Mouse (Mus musculus) c-Kit-positive CD71-positive TER-119-negative erythroid progenitor cells, embryonic 14.5 days (primary cell): Measurements from ENCODE around the gene Itga11.
A peak's percentile ranks its signal among the peaks of the same experiment; 100 is the strongest.

Source experiments
- DNase-seq: peaks from one replicate; pipeline ENCODE4 v3.0.0-alpha.2; 2013; ENCODE audit warnings: low read depth

Itga11 gene

DNA sequence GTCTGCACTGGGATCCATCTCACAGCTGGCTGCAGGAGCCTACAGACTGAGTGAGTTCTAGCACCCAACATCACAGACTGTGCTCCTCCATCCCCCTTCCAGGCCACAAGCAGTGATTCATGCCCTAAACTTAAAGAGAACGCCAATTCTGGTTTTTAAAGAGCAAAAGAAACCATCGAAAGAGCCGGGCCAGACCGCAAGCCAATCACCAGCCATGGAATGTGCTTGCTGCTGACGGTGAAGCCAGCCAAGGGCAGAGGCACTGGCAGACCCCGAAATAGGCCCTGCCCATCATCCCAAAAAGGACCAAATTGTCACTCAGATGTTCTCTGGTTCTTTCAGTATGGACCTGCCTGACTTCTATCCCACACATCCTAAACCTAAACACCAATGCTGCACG lies 6.7 kb downstream of the Itga11 start:
- no peak for DNase-seq

DNA sequence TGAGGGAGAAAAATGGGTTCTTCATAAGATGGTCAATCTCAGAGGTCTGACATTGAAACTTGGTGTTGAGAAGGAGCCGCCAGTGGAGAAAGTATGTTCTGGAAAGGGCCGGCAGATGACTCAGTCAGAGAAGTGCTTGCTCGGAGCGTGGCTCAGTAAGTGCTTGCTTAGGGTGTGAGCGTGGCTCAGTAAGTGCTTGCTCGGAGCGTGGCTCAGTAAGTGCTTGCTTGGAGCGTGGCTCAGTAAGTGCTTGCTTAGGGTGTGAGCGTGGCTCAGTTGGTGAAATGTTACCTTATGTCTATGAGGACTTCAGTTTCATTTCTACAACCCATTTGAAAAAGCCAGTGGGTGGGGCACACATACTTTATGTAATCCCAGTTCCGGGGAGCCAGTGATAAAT lies 12.1 kb downstream of the Itga11 start:
- DNase-seq = no peak

DNA sequence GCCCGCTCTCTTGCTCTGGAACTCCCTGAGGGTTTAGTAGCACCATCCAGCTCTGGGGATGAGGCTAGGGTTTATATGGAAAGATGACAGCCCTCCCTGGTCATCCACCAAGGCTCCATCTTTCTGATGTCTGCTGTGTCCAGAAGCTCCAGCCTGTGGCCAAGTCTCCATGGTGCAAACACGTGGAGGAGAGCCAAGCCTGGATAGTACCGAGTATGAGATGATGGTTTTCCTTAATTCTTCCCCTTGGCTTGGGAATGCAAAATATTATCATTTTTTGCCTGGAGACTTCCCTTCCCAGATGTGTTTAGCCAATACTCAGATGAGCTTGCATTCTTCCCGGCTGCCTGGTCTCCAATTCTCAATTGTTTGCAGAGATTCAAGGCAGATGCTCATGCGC lies 16.4 kb downstream of the Itga11 start:
- DNase-seq = no peak

DNA sequence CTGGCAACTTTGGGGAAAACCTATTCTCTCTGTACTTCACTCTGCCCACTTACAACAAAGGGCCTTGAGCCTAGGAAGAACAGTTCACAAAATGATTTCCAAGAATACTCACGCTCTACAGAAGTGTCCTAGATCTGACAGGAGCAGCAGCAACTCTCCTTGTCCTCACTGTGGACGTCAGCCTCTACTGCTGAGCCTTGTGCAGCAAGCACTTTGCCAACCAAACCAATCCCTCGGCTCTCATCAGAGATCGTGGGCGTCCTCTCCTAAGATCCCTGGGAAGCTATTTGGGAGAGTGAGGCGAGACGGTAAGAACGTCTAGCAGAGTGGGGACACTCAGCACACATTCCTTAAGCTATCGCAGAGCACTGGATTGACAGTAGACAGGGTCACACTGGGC lies 17.6 kb downstream of the Itga11 start:
- no peak for DNase-seq

DNA sequence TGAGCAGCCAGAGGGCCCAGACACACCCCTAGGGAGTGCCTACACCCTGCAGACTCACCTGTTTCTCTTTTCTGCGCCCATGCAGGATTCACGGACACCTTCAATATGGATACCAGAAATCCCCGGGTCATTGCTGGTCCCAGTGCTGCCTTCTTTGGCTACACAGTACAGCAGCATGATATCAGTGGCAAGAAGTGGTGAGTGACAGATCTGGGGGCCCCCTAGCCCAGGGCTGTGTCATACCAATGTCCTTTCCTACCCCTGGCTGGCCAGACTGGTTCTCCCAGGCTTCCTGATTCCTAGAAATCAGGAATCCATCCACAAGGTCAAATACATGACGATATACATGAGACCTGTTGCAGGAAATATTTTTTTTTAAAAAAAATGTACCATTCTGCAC lies 19.2 kb downstream of the Itga11 start:
- no peak for DNase-seq

DNA sequence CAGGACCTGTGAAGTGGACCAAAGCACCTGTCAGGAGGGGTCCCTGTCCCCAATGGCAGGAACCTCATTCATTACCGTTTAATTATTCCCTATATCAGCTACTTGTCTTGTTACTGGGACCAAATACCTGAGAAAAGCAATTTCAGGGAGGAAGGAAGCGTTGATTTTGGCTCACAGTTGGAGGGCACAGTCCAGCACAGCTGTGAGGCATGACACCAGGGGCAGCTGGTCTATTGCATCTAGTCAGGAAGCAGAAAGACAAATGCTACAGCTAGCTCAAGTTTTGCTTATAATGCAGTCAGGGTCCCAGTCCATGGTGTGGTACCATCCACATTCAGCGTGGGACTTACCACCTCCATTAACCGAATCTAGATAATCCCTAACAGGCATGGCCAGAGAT lies 29.6 kb downstream of the Itga11 start:
- no peak for DNase-seq

DNA sequence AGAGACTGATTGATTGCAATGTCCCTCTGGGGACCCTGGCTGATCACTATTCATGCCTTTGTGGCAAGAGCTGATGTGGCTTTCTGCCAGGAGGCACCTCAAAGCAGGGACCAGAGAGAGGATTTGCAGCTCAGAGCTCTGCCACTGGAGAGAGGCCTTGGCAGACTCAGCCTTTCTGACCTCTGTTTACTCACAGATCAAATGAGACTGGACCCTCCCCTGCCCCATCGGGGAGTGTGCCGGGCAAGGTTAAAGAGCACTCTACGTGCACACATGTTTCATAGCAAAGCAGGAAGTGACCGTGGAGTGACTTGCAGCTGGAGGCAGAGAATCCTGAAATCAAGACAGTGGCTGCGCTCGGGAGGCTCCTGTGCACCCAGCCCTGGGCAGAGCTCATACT lies 30.2 kb downstream of the Itga11 start:
- no peak for DNase-seq

DNA sequence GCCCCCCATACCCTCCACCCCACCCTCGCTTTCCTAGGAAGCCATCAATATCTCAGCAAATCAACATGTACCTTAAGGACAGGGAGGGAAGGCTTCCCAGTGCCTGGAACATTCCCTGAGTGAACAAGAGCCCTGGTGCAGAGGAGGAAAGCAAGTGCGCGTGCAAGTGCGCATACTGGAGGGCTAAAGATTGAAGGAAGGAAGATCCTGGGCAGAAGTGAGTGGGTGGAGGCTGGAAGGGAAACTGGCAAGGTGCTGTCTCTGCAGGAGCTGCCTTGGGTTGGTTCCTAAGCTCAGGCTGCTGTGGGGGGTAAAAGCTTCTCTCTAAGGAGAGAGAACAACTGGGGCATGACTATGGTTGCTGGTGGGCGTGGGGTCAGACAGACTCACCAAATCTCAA lies 32.4 kb downstream of the Itga11 start:
- DNase-seq = no peak

DNA sequence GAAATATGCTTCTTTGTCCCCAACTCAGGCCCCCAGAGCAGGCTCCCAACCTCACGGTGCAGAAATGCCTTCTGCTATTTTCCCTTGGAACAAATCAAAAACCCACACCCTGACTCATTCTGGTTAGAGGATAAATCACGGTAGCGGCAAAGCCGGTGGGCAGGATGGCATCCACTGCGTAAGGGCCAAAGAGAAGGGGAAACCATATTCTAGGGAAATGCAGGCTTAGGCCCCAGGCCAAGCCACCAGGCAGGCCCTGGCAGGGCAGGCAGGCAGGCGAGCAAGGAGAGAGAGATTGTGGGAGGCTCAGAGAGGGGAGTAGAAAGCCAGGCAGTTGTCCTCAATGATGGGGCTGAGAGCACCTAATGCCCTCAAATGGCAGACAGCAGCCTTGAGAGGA lies 34.7 kb downstream of the Itga11 start:
- no peak for DNase-seq

DNA sequence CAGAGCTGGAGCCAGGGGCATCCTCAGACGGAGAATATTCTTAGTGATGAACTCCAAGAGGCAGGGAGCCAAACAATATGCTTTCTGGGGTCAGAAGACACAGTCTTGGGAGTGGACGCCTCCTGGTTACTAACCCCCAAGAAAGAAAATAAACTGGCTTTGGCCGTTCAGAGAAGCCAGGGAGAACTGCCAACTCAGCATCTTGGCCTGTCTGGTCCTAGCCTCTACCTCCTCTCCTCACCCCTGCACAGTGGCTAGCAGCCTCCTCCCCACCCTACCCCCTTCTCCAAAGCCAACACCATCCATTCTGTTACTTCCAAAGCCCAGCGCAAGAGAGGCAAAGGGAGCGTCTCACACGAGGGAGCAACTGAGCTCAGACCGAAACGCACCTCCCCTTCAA lies 35.4 kb downstream of the Itga11 start:
- no peak for DNase-seq

DNA sequence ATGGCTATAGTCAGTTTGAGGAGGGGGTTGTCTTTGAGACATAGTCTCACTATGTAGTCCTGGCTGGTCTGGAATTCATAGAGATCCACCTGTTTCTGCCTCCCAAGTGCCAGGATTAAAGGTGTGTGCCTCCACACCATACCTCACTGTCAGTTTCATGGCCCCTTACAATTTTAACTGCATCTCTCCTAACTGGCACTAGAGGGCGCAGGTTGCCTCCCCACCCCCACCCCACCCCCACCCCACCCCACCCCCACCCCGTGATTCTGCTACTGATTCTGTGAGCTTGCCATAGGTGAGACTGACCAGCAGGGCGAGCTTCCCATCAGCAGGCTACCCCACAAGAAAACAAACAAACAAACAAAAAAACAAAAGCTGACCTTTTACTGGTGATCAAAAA lies 36.7 kb downstream of the Itga11 start:
- no peak for DNase-seq

DNA sequence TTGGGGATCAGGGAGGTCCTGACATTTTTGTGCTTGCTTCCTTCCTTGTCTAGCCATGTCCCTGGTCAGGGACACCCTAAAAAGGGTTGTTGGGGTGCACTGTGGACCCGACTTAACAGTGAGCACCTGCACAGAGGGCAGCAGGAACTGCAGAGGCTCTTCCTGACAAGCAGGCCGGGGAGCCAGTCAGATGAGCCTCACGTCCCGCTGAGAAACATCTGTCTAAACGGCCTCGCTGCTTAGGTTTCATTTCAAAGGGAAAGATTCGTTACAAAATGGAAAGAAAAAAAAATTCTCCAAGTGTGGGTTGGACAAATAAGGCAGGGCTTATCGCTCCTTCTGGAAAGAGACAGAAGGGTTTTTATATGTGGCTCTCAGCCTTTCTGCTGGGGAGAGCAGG lies 40.4 kb downstream of the Itga11 start:
- no peak for DNase-seq

DNA sequence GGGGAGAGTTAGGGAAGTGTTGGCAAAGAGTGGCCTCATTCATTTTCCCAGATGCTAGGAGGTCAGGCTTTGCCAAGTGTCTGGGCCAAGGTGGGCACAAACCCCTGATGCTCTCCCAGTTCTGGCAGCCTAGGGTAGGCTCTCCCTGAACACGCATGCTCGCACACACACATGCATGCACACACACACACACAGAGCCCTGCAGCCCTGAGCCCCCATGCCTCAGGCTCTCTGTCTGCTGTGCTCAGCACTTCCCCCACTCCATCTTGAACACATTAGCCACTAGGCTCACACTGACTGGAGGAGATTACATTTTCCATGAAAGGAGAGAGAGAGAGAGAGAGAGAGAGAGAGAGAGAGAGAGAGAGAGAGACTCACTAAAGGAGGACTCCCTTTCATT lies 44.2 kb downstream of the Itga11 start:
- no peak for DNase-seq

DNA sequence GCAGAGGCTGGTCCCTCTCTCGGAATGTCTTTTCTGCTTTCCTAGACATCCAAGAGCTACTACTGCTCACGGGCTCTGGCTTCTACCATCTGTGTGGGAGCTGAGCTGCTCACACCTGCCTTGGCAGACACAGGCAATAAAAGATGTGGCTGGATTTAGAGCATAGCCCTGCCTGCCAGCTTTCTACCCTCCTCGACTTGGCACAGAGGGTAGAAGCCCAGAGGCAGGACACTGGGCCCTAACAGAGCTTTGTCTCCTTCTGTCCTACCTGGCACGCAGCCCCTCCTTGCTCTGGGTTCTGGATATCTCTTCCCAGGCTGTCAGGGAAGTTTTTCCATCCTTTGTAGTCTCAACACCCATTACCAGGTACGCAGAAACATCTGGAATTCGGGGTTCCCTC lies 45.1 kb downstream of the Itga11 start:
- DNase-seq = no peak

DNA sequence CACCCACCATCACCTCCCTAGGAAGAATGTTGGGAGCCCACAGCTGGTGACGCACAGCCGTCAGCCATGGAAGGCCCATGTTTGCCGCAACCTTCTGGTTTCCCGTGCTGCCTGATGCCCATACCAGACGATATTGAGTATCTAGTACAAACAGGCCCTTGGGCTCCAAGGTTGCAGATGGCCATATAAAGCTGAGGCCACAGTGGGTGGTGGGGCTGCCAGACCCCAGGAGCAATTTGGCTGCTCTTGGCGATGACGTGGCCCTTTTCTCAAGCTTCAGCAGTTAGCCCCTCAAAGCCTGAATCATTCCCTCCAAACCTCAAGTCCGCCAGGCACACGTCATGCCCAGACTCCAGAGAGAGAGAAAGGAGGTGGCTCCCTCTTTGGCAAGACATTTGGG lies 46.5 kb downstream of the Itga11 start:
- no peak for DNase-seq

DNA sequence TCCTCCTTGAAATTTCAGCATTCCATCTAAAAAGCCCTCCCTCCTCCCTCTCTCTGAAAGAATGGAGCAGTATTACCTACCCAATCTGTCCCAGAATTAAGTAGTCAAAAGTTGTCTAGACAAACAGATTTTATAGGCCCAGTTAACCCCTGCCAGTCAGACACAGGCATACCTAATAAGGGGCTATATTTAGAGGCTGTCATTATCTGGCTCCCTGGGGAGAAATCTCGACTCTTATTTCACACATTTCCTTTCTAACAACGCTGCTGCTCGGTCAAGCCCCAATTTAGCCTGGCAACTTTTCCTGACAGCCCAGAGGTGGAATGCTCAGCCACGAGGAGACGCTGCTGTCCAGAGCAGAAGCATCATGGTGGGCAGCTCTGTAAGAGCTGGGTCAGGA lies 47.6 kb downstream of the Itga11 start:
- no peak for DNase-seq

DNA sequence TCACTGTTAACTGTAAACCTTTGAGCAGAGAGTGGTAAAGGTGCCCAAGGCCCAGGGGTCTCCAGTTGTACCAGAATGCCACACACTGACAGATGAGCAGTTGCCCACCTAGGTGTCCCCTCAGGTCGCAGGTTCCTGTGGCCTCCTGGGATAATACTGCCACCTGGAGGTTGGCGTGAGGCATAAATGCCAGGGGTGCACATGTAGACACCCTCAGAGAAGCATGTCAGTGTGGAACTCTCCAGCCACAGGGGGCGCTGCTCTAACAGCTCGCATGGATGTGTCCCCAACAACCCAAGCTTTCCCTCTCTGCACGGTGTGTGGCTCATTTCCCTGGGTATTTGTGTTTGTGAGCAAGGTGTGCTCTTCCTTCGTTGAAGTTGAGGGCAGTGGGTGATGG lies 48.8 kb downstream of the Itga11 start:
- peak; percentile 23 for DNase-seq

DNA sequence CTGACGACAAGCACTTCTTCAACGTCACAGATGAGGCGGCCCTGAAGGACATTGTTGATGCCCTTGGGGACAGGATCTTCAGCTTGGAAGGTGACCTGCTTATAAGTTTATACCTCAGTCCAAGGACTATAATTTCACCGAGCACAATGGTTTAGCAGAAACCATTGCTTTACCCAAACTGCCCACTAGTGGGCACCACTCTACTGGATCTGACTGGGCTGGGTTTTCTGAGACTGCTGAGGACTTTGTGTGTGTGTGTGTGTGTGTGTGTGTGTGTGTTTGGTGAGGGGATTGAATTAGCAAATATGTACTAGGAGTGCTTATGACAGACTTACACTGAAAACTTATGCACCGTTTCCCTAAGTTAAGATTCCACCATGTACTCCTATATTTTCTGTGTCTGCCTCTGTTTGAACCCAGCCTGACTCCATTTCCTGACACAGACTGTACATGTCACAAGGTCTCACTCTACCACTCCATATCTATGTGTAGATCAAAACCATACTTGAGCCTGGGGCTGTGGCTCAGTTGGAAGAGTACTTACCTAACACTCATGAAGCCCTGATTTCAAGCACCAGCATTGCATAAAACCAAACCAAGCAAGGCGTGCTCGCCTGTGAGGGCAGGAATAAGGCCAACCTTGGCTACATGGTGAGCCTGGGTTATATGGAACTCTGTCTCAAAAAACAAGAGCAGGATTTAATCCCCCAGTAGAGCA lies 67.1 kb downstream of the Itga11 start:
- DNase-seq = peak; percentile 40

DNA sequence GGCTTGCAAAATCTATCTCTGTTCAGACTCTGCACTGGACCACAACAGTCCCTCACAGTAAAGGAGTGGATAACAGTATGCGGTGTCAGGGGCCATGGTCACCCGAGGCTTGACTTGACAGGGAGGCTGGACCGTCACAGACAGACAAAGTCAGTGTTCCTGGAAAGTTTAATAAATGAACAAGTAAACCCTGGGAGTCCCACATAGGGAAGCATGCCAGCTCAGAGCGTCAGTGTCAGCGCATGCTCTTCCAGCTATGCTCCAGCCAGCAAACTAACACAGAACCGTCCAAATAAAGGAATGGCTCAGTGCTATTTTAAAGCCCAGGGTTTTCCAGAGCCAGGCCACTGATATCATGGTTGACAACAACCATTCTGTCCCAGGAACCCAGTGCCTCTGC lies 69.0 kb downstream of the Itga11 start:
- no peak for DNase-seq

DNA sequence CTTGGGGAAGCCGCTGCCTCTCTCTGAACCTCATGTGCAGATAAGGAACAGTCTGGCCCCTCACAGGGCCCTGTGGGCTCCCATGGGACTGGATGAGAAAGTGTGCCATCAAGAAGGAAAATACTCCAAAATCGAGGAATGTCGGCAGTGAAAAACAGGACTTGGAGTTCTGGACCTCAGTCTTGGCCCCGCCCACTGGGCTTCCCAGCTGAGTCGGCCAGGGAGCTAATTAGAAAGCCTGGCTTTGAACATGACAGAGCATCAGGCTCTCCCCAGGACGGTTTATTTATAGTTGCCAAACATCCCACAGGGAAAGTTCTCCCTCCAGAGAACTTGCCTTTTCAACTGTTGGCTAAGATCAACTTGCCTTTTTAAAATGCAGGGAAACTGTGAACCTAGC lies 72.0 kb downstream of the Itga11 start:
- no peak for DNase-seq

DNA sequence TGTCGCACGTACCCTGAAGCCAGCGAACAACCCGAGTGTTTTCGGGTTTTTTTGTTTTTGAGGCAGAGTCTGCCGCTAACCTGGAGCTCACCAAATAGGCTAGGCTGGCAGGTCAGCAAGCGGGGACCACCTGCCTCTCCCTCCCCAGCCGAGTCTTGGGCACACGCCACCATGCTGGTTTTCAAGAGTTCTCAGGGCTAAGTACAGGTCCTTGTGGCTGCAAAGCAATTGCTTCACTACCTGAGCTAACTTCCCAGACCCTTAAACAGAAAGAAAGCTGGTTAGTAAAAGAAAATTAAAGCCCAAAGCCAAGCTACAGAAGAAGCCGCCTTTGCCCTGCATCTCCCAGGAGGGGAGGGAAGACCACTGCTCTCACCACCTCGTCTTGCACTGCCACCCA lies 72.8 kb downstream of the Itga11 start:
- no peak for DNase-seq

DNA sequence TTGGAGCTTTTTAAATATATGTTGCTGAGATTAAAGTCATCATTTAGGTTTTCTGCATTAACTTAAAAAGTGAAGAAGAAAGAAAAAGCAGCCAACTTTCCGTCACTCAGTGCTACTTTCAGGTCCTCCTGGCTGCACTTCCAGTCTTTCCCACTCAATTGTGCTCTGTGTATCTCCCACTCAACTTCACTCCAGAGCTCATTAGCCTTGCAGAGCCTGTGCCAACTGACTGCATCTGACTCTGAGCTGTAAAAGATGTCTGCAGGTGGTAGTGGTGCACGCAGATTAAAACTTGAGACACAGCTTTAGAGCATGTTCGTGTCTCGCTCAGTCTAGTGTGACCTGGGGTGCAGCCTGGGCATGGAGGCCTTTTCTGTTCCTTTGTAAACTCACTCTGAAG lies 80.7 kb downstream of the Itga11 start:
- DNase-seq = no peak

DNA sequence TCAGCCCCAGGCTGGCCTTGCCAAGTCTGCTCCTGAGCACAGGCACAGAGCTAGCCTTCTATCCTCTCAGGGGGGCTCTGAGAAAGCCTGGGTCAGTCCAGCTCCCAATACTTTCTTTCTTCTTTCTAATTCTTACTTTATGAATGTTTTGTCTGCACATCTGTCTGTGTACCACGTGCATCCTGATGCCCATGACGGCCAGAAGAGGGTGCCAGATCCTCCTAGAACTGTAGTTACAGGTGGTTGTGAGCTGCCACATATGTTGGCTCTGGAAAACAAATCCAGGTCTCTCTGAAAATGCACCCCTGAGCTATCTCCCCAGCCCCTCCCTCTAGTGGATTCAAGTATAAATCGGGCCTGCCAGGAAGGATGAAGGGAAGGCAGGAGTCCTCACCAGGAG lies 82.0 kb downstream of the Itga11 start:
- DNase-seq = no peak

DNA sequence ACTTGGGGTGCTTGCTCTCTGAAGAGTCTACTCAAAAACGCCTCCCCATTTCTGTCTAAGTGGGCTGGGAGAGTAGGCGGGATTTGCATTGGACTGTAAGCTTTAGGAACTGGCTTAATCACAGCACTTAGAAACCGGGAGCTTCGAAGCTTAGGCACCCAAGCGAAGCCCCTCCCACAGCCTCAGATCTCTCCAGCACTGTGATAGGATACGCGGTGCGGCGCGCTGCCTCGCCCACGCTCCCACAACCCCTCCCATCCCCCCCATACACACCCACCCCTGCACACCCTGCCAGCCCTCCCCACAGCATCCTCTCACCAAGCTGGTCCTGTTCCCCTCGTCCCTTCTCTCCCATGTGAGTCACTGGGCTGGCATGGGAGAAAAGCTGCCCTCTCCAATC lies 85.9 kb downstream of the Itga11 start:
- DNase-seq = no peak

DNA sequence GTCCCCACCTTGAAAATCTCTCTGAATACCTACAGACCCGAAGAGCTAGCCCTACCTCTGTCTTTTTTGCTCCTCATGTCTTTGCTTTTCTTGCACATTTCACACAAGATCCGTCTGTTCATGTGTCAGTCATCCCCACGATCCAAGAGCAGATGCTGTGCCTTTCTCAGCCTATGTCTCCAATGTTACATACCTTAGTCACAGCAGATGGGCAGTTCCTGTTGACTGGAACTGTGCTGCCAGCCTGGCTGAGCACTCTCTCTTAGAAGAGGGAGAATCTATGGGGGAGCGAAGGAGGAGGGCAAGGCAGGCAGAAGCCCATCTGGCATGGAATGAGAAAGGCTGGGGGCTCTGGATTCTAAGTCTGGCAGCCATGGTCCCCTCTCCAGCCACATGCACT lies 87.7 kb downstream of the Itga11 start:
- no peak for DNase-seq
